Mouse (Mus musculus) Patski (cell line): ENCODE results near the gene Ift52. TPM values are rescaled to one million over a fixed set of nuclear protein-coding genes. Genes with fewer than 3 reads are reported as not detected.

Experiments used
- ATAC-seq: fragments of 100-300 bp; one replicate; pipeline ENCODE4 v1.8.0; 2021
- CTCF ChIA-PET: fragments of 350-600 bp; sonication (Branson Sonifier 250); formaldehyde crosslinking; loops from one replicate; lab custom pipeline; 2022; ENCODE audit warnings: inconsistent platforms; lab: Charles Lee
- POLR2A ChIA-PET: fragments of 350-600 bp; sonication (Branson Sonifier 250); formaldehyde crosslinking; loops from one replicate; lab custom pipeline; 2022; ENCODE audit warnings: antibody characterized with exemption, inconsistent platforms; lab: Charles Lee
- DNase-seq: peaks from one replicate; pipeline ENCODE4 v3.0.0-alpha.2; 2011; ENCODE audit warnings: low read depth, low spot score
- H3K27me3 ChIP-seq: fragments of 371-371 bp; one replicate; pipeline ENCODE4 v1.5.1; 2021
- CTCF ChIP-seq: fragments of 100-300 bp; IDR thresholded peaks from one replicate; pipeline ENCODE4 v1.5.1; 2021
- in situ Hi-C: fragments of 300-500 bp; cut with MboI; formaldehyde crosslinking; loops from 3 replicates; pipeline ENCODE4 v1.11.1; 2018; ENCODE audit warnings: low pct_unique_long_range_greater_than_20kb, mixed read lengths
- polyA plus RNA-seq: library from polyadenylated mRNA; unstranded; gene quantifications from one replicate; pipeline ENCODE4 v1.2.3, GENCODE M21; 2021

Ift52 gene
- polyA plus RNA-seq, 1 experiment from 2014 or later: 62.9 TPM

DNA sequence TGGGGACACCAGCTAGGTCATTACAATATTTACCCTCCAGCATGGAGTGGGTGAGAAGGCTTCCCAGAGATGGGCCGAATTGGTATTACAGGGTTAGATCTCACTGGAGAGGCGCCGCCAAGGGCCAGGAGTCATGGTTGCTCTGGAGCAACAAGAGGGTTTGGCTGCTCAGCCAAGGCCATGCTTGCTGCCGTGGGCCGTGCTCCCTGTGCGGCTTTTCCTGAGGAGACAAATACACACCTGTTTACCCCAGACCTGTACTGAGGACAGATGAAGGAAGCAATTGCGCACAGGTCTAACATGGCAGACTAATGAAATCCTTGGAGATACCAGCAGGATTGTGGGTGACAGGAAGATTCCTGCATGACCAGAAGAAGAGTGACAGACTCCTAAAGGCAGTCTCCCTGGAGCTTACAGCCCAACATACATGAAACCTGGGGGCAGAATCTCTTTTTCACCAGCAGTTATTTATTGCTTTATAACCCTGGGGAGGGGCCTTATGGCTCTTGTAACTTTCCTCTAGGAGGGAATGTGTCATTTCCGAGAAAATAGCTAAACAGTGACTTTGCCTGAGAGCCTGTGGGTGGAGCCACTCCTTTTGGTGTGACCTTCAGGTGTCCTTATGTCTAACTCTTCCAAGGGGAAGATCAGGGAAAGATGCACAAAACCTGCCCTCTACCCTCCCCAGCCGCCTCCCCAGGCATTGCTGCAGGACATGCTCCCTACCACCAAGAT is 56.0 kb downstream of the Ift52 start:
- ChIA-PET POLR2A (interaction anchor here (0.9 kb wide), 1 partner anchor 27 kb away, joined by 3 read pairs; no protein-coding TSS in a partner anchor), CTCF (interaction anchor here (1.4 kb wide), 1 partner anchor 18 kb away, joined by 3 read pairs; no protein-coding TSS in a partner anchor)
- TF ChIP-seq CTCF: no peak
- in situ Hi-C loops: no loop called here
- no peak for DNase-seq
- no peak for ATAC-seq
- no peaks in the 10 kb centered on the region for H3K27me3 ChIP-seq

DNA sequence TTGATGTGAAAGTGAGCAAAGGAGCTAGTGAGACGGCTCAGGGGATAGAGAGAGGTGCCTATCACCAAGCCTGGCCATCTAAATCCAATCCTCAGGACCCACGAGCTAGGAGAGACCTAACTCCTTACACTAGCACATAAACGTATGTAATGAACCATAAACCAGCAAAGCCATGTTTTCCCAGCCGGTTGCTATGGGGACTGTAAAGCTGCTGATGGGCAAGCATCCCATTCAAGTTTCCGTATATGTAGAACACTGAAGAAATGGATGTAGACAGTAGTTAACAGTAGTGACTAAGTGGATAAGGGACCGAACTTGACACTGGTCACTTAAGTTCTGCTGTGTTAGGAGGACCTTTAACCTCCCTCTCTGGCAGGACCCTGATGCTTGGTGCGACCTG is 56.9 kb downstream of the Ift52 start:
- no peaks in the 10 kb centered on the region for H3K27me3 ChIP-seq
- ATAC-seq (no peak), DNase-seq (no peak)
- in situ Hi-C loops: no loop called here
- ChIA-PET CTCF (no interaction called here), POLR2A (no interaction called here)
- no peak for TF ChIP-seq CTCF

DNA sequence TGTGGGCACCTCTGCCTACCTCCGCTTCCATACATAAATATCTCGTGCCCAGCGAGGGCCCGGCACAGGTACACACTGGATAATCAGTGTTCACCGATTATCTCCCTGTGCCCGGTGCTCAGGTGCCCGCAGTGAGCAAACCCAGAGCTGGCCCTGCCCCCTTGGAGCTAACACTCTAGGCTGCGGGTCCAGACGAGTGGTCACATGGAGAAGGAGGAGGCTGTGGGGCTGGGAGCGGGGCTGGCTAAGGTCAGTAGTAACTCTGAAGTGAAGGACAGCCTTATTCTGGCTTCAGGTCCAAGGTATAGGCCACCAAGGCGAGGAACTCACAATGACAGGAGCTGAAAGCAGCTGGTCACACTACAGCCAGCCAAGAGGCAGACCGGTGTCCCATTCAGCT is 57.7 kb downstream of the Ift52 start:
- DNase-seq (no peak), ATAC-seq (no peak)
- TF ChIP-seq CTCF: no peak
- in situ Hi-C loops: no loop called here
- ChIA-PET POLR2A (no interaction called here), CTCF (no interaction called here)
- H3K27me3 ChIP-seq: no peaks in the 10 kb centered on the region

DNA sequence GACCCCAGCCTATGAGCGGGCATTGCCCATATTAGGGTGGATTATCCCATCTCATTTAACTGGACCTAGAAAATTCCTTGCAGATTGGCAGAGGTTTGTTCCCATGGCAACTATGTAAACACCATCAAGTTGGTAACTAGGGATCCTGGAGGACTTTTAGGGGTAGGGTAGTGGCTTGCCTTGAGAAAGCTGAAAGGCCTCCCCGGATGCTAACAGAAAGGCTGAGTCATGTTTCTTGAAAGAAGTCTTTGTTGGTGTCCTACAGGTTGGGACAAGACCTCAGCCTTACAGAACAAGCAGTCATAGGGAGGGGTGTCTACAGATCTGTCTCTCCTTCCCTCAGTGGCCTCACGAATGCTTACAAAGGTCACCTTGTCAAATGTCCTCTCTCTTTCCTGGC is 58.1 kb downstream of the Ift52 start:
- POLR2A ChIA-PET: no interaction called here
- DNase-seq (no peak), ATAC-seq (no peak)
- CTCF ChIA-PET: no interaction called here
- TF ChIP-seq CTCF: no peak
- in situ Hi-C loops: no loop called here
- H3K27me3 ChIP-seq: no peaks in the 10 kb centered on the region

DNA sequence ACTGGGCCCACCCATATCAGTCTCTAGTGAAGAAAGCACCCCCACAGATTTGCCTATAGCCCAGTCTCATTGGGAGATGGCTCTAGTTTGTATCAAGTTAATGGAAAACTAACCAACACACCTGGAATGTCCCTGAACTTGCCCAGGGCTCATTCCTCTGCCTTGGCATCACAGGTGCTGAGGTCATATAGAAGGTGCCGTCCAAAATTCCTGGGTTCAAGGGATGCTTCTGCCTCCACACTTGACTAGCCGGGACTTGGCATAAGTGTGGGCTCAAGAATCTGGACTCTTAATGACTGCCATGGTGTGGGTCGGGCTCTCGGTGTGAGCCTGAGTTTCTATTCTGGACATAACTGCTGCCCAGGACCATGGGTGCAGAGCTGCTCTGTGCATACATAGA is 61.9 kb downstream of the Ift52 start:
- ATAC-seq (peak; percentile 42), DNase-seq (no peak)
- no peaks in the 10 kb centered on the region for H3K27me3 ChIP-seq
- no peak for TF ChIP-seq CTCF
- in situ Hi-C loops: no loop called here
- ChIA-PET POLR2A (no interaction called here), CTCF (no interaction called here)

DNA sequence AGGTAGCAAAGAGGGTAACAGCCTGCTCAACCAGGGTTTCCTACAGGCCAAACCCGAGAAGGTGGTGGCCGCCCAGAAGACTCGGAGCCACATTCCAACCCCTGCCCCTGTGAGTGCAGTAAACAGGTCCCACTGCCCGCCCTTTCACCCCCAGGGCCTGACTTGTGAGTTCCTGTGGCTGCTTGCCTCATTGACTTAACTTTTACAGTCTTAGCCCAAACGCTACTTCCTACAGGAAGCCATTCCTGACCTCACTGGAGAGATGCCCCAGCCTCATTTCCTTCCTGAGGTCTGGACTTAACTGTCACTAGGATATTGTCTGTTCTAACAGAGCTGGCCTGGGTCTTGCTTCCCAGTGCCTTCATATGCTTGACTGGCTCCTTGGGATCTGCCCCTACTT is 65.4 kb downstream of the Ift52 start:
- in situ Hi-C loops: no loop called here
- ChIA-PET POLR2A (no interaction called here), CTCF (no interaction called here)
- H3K27me3 ChIP-seq: no peaks in the 10 kb centered on the region
- TF ChIP-seq CTCF: no peak
- DNase-seq (no peak), ATAC-seq (peak; percentile 17)

DNA sequence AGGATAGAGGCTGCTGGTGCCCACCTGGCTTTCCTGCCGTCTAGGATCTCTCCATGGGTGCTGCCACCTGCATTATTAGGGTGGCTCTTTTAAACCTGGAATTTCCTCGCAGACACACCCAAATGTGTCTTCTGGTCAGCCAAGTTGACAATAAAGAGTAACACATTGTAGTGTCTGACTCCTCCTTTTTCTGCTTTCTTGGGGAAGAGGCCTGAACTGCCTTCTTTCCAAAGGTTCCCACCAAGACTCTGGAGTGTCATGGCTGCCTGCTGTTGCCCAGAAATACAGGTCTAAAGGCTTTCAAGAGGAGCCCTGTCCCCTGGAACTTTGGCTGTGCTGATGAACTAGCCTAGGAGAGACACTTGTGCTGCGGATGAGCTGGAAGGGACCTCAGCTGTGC is 67.4 kb downstream of the Ift52 start:
- ChIA-PET CTCF (interaction anchor here (1.3 kb wide), 1 partner anchor 24 kb away, joined by 3 read pairs; no protein-coding TSS in a partner anchor), POLR2A (no interaction called here)
- no peaks in the 10 kb centered on the region for H3K27me3 ChIP-seq
- in situ Hi-C loops: no loop called here
- ATAC-seq (no peak), DNase-seq (no peak)
- TF ChIP-seq CTCF: no peak

DNA sequence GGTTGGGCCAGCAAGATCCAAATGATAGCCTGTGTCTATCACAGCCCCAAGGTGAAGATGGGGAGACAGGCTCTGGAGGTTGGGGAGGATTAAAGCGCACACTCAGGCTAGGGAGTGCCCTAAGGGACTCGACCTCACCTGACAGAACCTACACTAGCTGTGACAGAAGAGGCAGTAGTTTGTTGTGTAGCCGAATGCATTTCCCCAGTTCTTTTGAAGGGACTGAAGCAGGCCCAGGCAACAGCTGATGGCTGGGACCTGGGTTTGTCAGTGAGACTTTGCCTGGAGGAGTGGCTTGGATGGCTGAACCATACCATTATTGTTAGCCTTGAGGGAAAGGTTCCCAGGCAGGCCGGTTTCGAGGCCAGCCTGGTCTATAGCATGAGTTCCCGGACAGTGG is 67.9 kb downstream of the Ift52 start:
- POLR2A ChIA-PET: no interaction called here
- ATAC-seq (no peak), DNase-seq (no peak)
- TF ChIP-seq CTCF: no peak
- in situ Hi-C loops: no loop called here
- no peaks in the 10 kb centered on the region for H3K27me3 ChIP-seq
- CTCF ChIA-PET: interaction anchor here (1.3 kb wide), 1 partner anchor 25 kb away, joined by 3 read pairs; no protein-coding TSS in a partner anchor

DNA sequence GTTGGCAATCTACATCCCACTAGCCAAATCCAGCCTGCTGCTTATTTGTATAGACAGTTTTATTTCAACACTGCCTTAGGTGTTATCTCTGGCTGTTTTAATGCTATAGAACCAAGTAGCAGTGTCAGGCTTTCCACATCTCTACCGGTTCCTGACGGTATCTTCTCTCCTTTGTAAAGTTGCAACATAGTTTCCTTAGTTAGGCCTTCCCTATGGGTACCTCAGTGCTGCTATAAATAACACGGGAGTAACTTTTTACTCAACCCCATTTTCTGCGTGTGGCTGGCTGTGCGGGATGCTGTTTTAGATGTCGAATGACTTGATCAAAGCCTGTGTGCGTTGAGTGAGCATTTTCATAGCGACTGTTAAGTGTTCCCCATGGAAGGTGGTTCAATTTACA is 69.4 kb downstream of the Ift52 start:
- in situ Hi-C loops: no loop called here
- ATAC-seq (no peak), DNase-seq (no peak)
- H3K27me3 ChIP-seq: no peaks in the 10 kb centered on the region
- POLR2A ChIA-PET: no interaction called here
- no peak for TF ChIP-seq CTCF
- CTCF ChIA-PET: no interaction called here

DNA sequence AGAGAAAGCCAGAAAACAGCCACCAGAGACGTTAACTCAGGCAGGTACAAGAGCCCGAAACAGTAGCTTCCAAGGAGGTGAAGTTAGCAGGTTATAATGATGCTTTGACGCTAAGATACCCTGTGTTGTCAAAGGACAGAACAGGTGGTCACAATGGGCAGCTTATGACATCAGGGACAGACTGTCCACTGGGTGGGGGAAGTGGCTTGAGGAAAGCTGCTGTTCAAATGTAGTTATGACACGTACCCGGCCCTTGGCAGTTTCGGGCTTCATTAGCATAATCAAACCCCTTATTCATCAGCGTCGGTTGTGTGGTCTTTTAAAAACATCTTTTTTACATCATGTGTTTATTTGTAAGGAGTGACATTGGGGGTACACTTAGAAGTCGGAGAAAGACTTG is 70.6 kb downstream of the Ift52 start, which contains the start of gene Gtsf1l:
Gene Gtsf1l, minus strand, starts transcription at position 128 of the 400 bp plus-strand sequence.
- ATAC-seq (no peak), DNase-seq (no peak)
- no peaks in the 10 kb centered on the region for H3K27me3 ChIP-seq
- no peak for TF ChIP-seq CTCF
- in situ Hi-C loops: no loop called here
- POLR2A ChIA-PET: no interaction called here
- CTCF ChIA-PET: no interaction called here

DNA sequence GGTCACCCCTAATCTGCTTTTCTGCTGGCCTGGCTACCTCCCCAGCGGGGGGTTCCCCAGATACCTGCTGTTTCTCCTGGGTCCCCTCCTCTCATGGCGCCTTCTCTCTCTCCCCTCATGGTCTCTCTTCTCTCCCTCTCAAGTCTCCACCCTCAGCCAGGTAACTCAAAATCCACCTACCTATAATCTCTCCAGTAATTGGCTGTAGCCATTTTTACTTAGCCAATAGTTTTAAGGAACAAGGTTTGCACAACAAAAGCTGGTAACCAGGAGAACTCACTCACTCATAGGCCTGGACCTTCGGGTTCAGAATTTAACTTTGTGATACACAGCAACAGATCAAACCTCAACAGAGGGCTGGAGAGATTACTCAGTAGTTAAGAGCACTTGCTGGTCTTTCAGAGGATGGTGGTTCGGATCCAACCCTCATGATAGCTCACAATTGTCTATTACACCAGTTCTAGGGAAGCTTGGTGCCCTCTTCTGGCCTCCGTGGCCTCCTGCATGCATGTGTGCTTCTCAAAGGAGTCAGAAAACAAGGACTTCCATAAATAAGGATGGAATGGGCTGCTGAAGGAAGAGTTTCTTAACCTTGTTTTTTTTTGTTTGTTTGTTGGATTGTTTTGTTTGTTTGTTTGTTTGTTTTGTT is 72.4 kb downstream of the Ift52 start:
- TF ChIP-seq CTCF: peak; percentile 82

More for the DNA sequence above, 72.4 kb downstream of the Ift52 start:
- ATAC-seq: peak; percentile 57
- no peaks in the 10 kb centered on the region for H3K27me3 ChIP-seq
- CTCF ChIA-PET: interaction anchor here (0.6 to 1.9 kb wide), 7 partner anchors 12 to 167 kb away, joined by 3 to 8 read pairs (median 4); no protein-coding TSS in a partner anchor
- no peak for DNase-seq
- in situ Hi-C loops: loop anchor here (10.0 kb wide), 1 partner anchor 165 kb away; no protein-coding TSS in a partner anchor
- POLR2A ChIA-PET: no interaction called here
